Mouse (Mus musculus): Measurements from ENCODE around the gene Morc2a. TPM values are rescaled to one million over a fixed set of nuclear protein-coding genes. Genes with fewer than 3 reads are reported as not detected.

The Morc2a gene
- polyA plus RNA-seq, 1 experiment from 2014 or later, result 27.1 TPM

- no peaks in the 10 kb centered on the region for H3K27me3 ChIP-seq (ENCODE audit: insufficient read depth, low read length)
- H3K4me2 ChIP-seq, result no peak overlapping the region
- H3K9ac ChIP-seq, result no peak overlapping the region
- TF ChIP-seq CTCF (IDR thresholded peaks at IDR 0.05; ENCODE audit: low read depth), result no peak
- H3K36me3 ChIP-seq (ENCODE audit: insufficient read depth), result peaks cover 89% of the 10 kb centered on the region
- DNase-seq, result no peak
- ATAC-seq (ENCODE audit: insufficient read depth), result no peak
- H3K4me3 ChIP-seq (ENCODE audit: low read depth, low read length), result no peak overlapping the region
- H3K27ac ChIP-seq (ENCODE audit: low read depth), result no peak overlapping the region
- WGBS, result 86% methylated on average over 2 of the region's 2 CpGs
- H3K4me1 ChIP-seq (ENCODE audit: insufficient read depth), result no peaks in the 10 kb centered on the region
- H3K9me3 ChIP-seq (ENCODE audit: low read depth, low read length), result no peaks in the 10 kb centered on the region
Measured at GRCm38 (mm10) chr11:3668768-3669167, 19.8 kb downstream of the Morc2a start.

GRCm38 (mm10) chr11:3669849-3670248 is 20.9 kb downstream of the Morc2a start:
- H3K4me1 ChIP-seq (ENCODE audit: insufficient read depth), result no peaks in the 10 kb centered on the region
- no peaks in the 10 kb centered on the region for H3K9me3 ChIP-seq (ENCODE audit: low read depth, low read length)
- H3K4me3 ChIP-seq (ENCODE audit: low read depth, low read length), result no peak overlapping the region
- H3K27ac ChIP-seq (ENCODE audit: low read depth), result no peak overlapping the region
- H3K27me3 ChIP-seq (ENCODE audit: insufficient read depth, low read length), result no peaks in the 10 kb centered on the region
- DNase-seq, result no peak
- no peak for ATAC-seq (ENCODE audit: insufficient read depth)
- H3K36me3 ChIP-seq (ENCODE audit: insufficient read depth), result peaks cover 89% of the 10 kb centered on the region
- no peak for TF ChIP-seq CTCF (IDR thresholded peaks at IDR 0.05; ENCODE audit: low read depth)
- no peak overlapping the region for H3K4me2 ChIP-seq
- H3K9ac ChIP-seq, result no peak overlapping the region

DNA sequence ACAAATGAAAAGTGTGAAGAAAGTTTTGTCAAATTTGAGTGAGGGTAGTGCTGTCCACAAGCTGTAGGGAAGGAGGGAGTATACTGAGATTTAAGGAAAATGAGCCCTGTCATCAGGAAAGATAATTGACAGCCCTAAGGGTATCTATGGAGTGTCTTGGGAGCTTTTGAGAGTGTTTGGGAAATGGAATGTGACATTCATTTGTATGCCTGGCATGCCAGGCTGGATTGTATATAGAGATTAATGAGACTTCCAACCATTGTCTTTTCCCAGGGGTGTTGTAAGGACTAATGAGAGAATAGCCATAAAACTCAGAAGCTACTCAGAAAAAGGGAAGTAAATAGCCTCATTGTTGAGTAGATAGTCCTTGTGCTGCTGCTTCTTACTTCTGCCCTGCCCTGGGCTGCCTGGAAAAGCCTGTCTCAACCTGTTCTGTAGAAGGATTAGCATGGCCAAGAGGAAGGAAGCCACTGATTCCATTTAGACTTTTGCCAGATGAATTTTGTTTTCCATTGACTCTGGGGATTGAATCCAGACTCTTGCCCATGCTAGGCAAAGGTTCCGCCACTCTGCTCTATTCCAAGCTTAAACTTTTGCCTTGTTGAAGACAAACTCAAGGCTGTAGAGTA is 22.1 kb downstream of the Morc2a start:
- peaks cover 94% of the 10 kb centered on the region for H3K36me3 ChIP-seq (ENCODE audit: insufficient read depth)
- WGBS, result 96% methylated on average over 1 of the region's 1 CpGs

GRCm38 (mm10) chr11:3674545-3674944 is 25.6 kb downstream of the Morc2a start:
- ATAC-seq (ENCODE audit: insufficient read depth) (no peak), DNase-seq (no peak)
- Histone ChIP-seq H3K27ac (ENCODE audit: low read depth) (no peak overlapping the region), H3K4me1 (ENCODE audit: insufficient read depth) (no peaks in the 10 kb centered on the region), H3K36me3 (ENCODE audit: insufficient read depth) (peaks cover 93% of the 10 kb centered on the region), H3K27me3 (ENCODE audit: insufficient read depth, low read length) (no peaks in the 10 kb centered on the region), H3K4me2 (no peak overlapping the region), H3K4me3 (ENCODE audit: low read depth, low read length) (no peak overlapping the region), H3K9me3 (ENCODE audit: low read depth, low read length) (no peaks in the 10 kb centered on the region), H3K9ac (no peak overlapping the region)
- 85% methylated on average over 4 of the region's 4 CpGs for WGBS
- TF ChIP-seq CTCF (IDR thresholded peaks at IDR 0.05; ENCODE audit: low read depth), result no peak

More for the DNA sequence above, 22.1 kb downstream of the Morc2a start:
- no peak for TF ChIP-seq CTCF (IDR thresholded peaks at IDR 0.05; ENCODE audit: low read depth)
- H3K9me3 ChIP-seq (ENCODE audit: low read depth, low read length), result no peaks in the 10 kb centered on the region
- H3K27me3 ChIP-seq (ENCODE audit: insufficient read depth, low read length), result no peaks in the 10 kb centered on the region
- no peak overlapping the region for H3K9ac ChIP-seq
- H3K4me2 ChIP-seq, result no peak overlapping the region
- H3K27ac ChIP-seq (ENCODE audit: low read depth), result no peak overlapping the region
- no peak overlapping the region for H3K4me3 ChIP-seq (ENCODE audit: low read depth, low read length)
- DNase-seq (no peak), ATAC-seq (ENCODE audit: insufficient read depth) (no peak)
- H3K4me1 ChIP-seq (ENCODE audit: insufficient read depth), result no peaks in the 10 kb centered on the region

- H3K36me3 ChIP-seq (ENCODE audit: insufficient read depth), result peaks cover 93% of the 10 kb centered on the region
Measured at GRCm38 (mm10) chr11:3676423-3676822, 27.4 kb downstream of the Morc2a start.

DNA sequence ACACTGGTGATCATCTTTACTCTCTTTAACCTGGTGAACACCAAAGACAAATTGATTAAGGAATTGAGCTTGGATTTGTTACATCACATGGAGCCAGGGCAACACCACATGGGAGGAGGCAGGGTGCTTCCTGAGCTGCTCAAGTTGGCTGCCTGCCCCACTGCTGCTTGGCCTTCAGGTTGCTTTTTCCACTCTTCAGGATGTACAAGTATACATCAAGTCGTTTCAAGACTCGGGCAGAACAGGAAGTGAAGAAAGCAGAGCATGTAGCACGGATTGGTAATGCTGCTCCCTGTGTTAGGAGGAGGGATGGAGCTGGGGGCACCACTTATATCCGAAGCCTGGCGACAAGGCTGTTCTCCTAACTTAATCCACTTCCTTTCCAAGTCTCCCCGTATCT is 28.2 kb downstream of the Morc2a start:
- Histone ChIP-seq H3K9me3 (ENCODE audit: low read depth, low read length) (no peaks in the 10 kb centered on the region), H3K9ac (no peak overlapping the region), H3K27me3 (ENCODE audit: insufficient read depth, low read length) (no peaks in the 10 kb centered on the region), H3K4me3 (ENCODE audit: low read depth, low read length) (no peak overlapping the region), H3K4me1 (ENCODE audit: insufficient read depth) (no peaks in the 10 kb centered on the region), H3K36me3 (ENCODE audit: insufficient read depth) (peaks cover 92% of the 10 kb centered on the region), H3K4me2 (no peak overlapping the region), H3K27ac (ENCODE audit: low read depth) (no peak overlapping the region)
- WGBS, result 76% methylated on average over 6 of the region's 6 CpGs
- no peak for TF ChIP-seq CTCF (IDR thresholded peaks at IDR 0.05; ENCODE audit: low read depth)
- ATAC-seq (ENCODE audit: insufficient read depth), result no peak
- DNase-seq, result peak; percentile 27

More at GRCm38 (mm10) chr11:3676423-3676822, 27.4 kb downstream of the Morc2a start:
- ATAC-seq (ENCODE audit: insufficient read depth) (no peak), DNase-seq (peak; percentile 8)
- H3K9me3 ChIP-seq (ENCODE audit: low read depth, low read length), result no peaks in the 10 kb centered on the region
- no peak overlapping the region for H3K4me3 ChIP-seq (ENCODE audit: low read depth, low read length)
- no peaks in the 10 kb centered on the region for H3K4me1 ChIP-seq (ENCODE audit: insufficient read depth)
- 87% methylated on average over 5 of the region's 5 CpGs for WGBS
- no peaks in the 10 kb centered on the region for H3K27me3 ChIP-seq (ENCODE audit: insufficient read depth, low read length)
- H3K4me2 ChIP-seq, result no peak overlapping the region
- no peak for TF ChIP-seq CTCF (IDR thresholded peaks at IDR 0.05; ENCODE audit: low read depth)
- no peak overlapping the region for H3K9ac ChIP-seq
- H3K27ac ChIP-seq (ENCODE audit: low read depth), result no peak overlapping the region

- no peak overlapping the region for H3K4me3 ChIP-seq (ENCODE audit: low read depth, low read length)
- H3K27ac ChIP-seq (ENCODE audit: low read depth), result no peak overlapping the region
- H3K4me2 ChIP-seq, result no peak overlapping the region
- no peaks in the 10 kb centered on the region for H3K4me1 ChIP-seq (ENCODE audit: insufficient read depth)
- H3K36me3 ChIP-seq (ENCODE audit: insufficient read depth), result peaks cover 92% of the 10 kb centered on the region
- no peak for TF ChIP-seq CTCF (IDR thresholded peaks at IDR 0.05; ENCODE audit: low read depth)
- WGBS, result 93% methylated on average over 3 of the region's 3 CpGs
- H3K27me3 ChIP-seq (ENCODE audit: insufficient read depth, low read length), result no peaks in the 10 kb centered on the region
- no peak overlapping the region for H3K9ac ChIP-seq
- H3K9me3 ChIP-seq (ENCODE audit: low read depth, low read length), result no peaks in the 10 kb centered on the region
- ATAC-seq (ENCODE audit: insufficient read depth) (no peak), DNase-seq (no peak)
Measured at GRCm38 (mm10) chr11:3679771-3680170, 30.8 kb downstream of the Morc2a start.

All from lung, embryonic 14.5 days (tissue).